Mouse (Mus musculus): ENCODE results near the gene Lrrc8c. TPM values are rescaled to one million over a fixed set of nuclear protein-coding genes. Genes with fewer than 3 reads are reported as not detected.

The Lrrc8c gene
- total RNA-seq, 2 experiments from 2014 or later: 14.4 to 14.6 TPM

- DNase-seq: no peak
Observed at GRCm38 (mm10) chr5:105557346-105557745, 38.2 kb downstream of the Lrrc8c start.

GRCm38 (mm10) chr5:105557777-105558240, 38.6 kb downstream of the Lrrc8c start:
- no peak for DNase-seq

GRCm38 (mm10) chr5:105558517-105558916, 39.3 kb downstream of the Lrrc8c start:
- no peak for DNase-seq

- no peak for DNase-seq
Observed at GRCm38 (mm10) chr5:105561926-105562325, 42.7 kb downstream of the Lrrc8c start.

- DNase-seq: no peak
Observed at GRCm38 (mm10) chr5:105564761-105565160, 45.6 kb downstream of the Lrrc8c start.

- no peak for DNase-seq
Observed at GRCm38 (mm10) chr5:105565824-105566223, 46.6 kb downstream of the Lrrc8c start.

- DNase-seq: no peak
Observed at GRCm38 (mm10) chr5:105566852-105567412, 47.7 kb downstream of the Lrrc8c start.

- DNase-seq: no peak
Observed at GRCm38 (mm10) chr5:105568043-105568747, 49.0 kb downstream of the Lrrc8c start.

GRCm38 (mm10) chr5:105569168-105569567, 50.0 kb downstream of the Lrrc8c start:
- DNase-seq: no peak

- DNase-seq: no peak
Observed at GRCm38 (mm10) chr5:105572160-105572692, 53.0 kb downstream of the Lrrc8c start.

GRCm38 (mm10) chr5:105572876-105573275, 53.7 kb downstream of the Lrrc8c start:
- DNase-seq: no peak

GRCm38 (mm10) chr5:105574835-105575234, 55.6 kb downstream of the Lrrc8c start:
- DNase-seq: no peak

- DNase-seq: no peak
Observed at GRCm38 (mm10) chr5:105575839-105576238, 56.7 kb downstream of the Lrrc8c start.

GRCm38 (mm10) chr5:105580909-105581308, 61.7 kb downstream of the Lrrc8c start:
- DNase-seq: no peak

GRCm38 (mm10) chr5:105585929-105586328, 66.7 kb downstream of the Lrrc8c start:
- DNase-seq: no peak

- DNase-seq: no peak
Observed at GRCm38 (mm10) chr5:105586655-105587054, 67.5 kb downstream of the Lrrc8c start.

GRCm38 (mm10) chr5:105587471-105587870, 68.3 kb downstream of the Lrrc8c start:
- no peak for DNase-seq

- no peak for DNase-seq
Observed at GRCm38 (mm10) chr5:105588683-105589082, 69.5 kb downstream of the Lrrc8c start.

GRCm38 (mm10) chr5:105589119-105589518, 69.9 kb downstream of the Lrrc8c start:
- DNase-seq: no peak

GRCm38 (mm10) chr5:105592396-105592795, 73.2 kb downstream of the Lrrc8c start:
- DNase-seq: no peak

GRCm38 (mm10) chr5:105593630-105594029, 74.4 kb downstream of the Lrrc8c start:
- no peak for DNase-seq

- no peak for DNase-seq
Observed at GRCm38 (mm10) chr5:105598866-105599265, 79.7 kb downstream of the Lrrc8c start.

- no peak for DNase-seq
Observed at GRCm38 (mm10) chr5:105599315-105599714, 80.1 kb downstream of the Lrrc8c start.

- DNase-seq: no peak
Observed at GRCm38 (mm10) chr5:105600998-105601397, 81.8 kb downstream of the Lrrc8c start.

Measured in gastrocnemius, postnatal 10 days (tissue).